Mouse (Mus musculus) embryo, embryonic 11.5 days (tissue): ENCODE results near the gene Gm28048.

ENCODE experiments used
- DNase-seq: peaks from one replicate; pipeline ENCODE4 v3.0.0-alpha.2; 2012; ENCODE audit warnings: low read depth, low spot score

Gm28048 gene

DNA sequence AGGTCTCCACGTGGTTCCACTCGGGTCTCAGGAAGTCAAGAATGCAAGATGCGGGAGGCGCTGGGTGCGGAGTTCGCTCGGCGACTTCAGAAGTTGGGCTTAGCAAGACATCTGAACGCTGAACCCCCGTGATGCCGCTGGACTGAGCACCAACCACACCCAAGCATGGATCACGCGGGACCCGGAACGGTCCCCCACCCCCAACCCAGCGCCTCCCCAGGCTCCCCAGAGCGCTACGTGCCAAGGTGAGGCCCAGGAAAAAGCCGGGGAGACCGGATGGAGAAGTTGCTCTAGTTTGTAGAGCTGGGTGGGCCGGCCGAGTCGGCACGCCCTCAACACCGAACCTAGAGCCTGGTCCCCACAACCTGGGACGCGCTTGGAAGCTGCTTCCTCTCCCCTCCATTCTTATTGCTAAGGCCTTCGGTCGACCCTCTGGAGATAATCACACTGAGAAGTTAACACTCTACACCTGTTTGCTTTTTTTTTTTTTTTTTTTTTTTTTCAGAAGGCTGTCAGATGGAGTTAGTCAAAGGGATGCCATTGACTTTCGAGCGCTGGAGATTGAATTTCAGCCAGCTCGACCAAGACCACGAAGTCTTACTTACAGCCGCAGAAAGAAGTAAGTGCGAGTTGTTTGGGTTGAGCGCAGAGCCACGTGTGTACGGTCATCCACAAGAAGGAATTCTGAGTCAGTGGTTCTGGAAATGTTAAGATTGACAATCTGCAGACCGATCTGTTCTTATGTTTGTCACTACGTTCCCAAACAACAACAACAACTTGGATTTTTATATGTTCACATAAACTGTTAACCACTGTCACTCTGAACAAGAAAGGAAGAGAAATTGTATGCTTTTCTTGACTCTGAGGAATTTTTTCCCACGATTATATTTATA, 121.3 kb downstream of the Gm28048 start, which contains the start of gene B3gnt2:
B3gnt2 (minus strand) TSS at position 627 of the 893 bp plus-strand sequence.
- DNase-seq = no peak

DNA sequence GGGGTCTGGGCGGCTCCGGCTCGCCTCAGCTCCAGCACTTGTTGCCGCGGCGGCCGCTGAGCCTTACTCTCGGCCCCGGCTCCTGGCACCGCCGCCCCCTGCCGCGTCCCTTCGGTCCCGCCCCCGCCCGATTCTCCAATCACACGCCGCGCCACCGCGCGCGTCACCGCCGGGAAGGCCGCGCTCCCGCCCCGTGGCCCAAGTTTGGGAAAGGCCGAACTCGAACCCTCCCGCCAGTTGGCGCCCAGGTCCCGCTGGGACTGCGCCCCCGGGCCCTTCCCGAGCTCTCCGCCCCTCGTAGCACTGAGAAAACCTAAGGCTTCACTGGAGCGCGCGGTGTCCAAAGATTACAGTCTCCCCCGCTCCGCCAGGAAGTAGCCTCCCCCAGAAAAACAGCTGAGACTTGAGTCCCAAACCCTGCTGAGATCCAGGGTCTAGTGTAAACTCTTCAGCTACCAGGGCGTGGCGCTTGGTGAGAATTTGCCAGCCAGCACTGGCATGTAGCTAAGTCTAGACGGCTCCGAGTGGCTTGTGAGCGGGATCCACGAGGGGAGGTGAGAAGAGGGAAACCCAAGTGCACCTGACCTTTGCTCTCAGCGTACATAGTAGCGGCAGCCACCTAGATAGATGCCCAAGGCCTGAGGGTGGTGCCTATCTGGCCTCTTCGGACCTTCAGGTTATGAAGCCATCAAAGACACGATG, 122.1 kb downstream of the Gm28048 start:
- DNase-seq = peak; percentile 78

DNA sequence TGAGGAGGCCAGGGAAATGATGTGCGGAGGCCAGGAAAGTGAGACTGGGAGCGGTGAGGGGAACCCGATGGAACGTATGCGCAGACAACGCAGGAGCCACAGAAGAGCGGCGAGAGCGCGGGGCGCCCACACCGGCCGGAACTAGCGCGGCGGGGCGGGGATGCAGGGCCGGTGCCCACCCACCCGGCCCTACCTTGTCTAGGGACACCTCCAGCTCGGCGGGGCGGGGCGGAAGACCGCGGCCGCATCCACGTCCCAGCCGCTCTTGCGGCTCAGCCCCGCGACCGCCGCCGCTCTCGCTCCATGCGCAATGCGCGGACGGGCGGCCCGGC, 122.6 kb downstream of the Gm28048 start:
- no peak for DNase-seq

DNA sequence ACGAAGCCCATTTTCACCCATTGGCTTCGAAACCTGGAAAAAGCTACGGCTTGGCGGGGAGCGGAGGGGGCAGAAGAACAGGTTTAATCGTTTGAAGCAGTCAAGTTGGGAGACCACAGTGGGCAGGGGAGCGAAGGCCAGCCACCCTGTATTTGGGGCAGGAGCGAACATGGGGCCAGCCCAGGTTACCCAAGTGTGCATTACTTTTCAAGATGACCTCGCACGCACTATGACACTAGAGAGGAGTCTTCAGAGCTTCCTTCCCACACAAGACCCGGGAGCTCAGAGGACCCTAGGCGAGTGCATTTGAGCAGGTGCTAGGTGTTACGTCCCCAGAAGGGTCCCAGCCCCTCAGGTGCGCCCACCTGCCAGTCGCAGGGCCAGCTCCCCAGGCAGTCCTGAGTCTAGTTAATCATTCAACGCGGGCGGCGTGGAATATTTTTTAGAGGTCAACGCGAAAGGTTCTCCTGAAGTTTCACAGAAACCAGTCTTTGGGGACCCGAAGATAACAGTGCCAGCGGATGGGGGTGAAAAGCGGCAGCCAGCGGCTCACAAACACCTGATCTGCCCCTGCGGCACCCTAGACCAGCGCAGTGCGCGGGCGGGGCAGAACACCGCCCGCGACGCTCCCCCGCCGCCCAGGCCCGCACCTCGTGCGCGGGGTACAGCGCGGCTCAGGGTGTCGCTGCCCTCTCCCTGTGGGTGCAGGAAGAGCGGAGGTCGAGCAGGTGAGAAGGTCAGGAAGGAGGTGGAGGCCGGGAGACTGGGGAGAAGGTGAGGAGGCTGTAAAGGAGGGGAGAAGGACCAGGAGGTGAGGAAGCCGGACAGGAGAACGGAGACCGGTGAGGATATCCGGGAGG, 123.2 kb downstream of the Gm28048 start:
- DNase-seq = no peak

DNA sequence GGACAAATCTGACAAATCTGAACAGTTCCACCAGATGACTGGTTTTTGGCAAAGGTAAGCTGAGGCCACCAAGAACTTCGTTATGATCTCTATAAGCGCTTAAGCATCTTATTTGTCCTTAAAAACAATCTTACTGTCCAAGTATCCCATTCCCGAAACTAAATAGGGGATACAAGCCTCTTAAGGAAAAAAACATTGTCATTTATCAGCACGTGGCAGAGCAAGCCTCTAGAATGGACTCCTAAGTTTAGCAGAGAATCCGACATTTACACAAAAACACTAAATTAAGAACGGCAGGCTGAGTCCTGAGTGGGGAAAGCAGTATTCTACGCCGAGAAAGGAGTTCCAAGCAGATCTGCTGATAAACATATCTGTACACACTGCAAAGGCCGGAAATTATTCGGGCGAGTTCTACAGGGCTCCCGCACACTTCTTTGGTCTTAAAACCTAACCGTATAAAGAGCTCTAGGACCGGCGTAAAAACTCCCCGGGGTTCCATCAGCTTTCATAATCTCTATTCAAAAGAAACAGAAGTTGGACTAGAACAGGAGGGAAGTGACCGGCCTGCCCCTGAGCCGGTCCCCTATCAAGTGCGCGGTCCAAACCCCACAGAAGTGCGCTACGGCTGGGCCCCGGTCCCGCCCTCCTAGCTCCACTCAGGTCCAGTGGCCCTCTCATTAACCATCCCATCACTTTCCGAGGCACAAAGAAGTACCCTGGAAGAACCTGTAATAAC, 124.0 kb downstream of the Gm28048 start:
- no peak for DNase-seq

DNA sequence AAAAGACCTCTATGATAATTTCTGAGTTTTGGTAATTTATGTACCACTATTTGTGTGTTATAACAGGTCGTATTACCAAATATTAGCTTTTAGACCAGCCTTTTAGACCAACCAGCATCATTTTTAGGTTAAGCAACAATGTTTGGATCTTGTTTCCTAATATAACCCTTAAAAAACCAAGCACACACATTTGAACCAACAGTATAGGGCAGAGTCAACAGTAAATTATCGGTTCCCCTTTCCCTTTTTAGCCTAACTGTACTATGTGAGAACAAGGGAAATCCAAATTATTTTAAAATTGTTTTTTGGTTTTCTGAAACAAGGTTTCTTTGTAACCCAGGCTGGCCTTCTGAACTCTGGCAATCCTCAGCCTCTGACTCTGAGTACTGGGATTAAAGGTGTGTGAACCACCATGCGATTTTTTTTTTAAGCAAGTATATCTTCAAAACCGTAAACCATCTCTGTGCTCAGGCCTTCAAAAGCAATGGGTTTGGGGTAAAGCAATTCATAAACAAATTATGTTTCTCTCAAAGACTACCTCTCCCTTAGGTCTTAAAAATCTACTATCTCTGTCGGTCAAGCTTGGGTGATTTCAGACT, 124.7 kb downstream of the Gm28048 start:
- no peak for DNase-seq

DNA sequence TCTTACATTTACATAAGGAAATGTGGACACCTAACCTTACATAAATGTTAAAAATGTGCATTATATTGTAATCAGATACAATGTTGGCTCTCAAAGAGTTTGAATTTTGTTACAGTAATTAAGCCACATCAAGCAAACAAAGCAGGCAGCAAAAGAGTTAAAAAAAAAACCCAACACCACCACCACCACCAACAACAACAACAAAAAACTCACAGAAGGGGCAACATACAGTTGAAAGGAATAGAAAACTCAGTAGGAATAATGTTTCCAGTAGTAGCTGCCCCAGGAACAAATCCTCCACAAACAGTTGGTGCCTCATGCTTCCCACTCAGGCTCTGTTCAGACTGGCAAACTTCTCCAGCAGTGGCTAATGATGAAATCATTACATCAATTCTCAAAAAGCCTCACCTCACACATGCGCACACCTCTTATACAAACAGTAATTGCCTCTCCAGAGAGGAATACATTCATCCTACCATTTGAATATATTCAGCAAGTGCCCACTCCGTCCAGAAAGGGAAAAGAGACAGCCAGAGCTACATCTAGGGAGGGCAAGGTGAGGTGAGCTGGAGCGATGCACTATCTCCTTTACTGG, 125.4 kb downstream of the Gm28048 start:
- no peak for DNase-seq

DNA sequence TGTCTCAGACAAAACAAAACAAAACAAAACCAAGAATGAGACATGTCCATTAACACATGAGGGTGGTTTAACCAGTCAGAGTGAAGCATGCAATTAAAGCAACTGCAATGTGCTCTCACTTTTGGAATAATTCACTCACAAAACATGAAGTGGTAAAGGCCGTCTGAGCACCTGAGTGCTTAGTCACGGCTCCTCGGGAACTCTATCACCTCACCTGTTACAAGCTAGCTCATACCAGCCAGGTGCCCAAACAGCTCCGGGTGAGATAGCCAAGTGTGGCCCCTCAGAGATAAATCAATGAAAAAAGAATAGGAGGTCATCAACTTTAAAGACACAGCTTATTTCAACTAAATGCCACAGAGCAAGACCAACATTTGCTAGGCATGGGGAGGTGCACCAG, 127.3 kb downstream of the Gm28048 start:
- DNase-seq = no peak

DNA sequence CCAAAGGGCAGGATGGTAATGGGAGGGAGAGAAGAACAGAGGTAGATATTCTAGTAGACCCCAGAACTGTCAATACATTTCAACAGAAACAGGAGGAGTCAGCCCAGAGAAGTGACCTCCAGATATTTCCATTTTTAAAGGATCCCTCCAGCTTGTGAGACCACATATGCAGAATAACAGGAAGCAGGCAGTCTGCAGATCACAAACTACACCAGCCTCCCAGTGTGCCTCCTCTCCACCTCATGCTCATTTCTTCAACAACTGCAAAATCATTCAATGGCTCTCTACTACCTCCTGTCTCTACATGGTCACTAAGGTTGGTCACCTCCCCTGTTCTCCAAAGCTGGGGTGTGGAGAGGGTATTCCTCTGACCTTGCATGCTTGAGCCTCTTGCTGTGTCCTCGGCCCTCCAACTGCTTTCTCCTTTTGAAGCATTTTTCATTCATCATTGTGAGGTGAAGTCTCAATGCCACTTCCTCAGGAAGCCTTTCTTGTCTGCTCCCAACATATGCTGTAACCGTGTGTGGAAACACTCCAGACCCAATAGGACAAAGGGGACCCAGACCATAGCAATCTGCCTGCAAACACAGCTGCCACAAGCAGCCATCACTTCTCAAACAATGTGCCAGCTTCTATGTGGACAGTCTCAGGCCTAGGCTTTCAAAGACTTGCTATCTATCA, 128.3 kb downstream of the Gm28048 start:
- no peak for DNase-seq

DNA sequence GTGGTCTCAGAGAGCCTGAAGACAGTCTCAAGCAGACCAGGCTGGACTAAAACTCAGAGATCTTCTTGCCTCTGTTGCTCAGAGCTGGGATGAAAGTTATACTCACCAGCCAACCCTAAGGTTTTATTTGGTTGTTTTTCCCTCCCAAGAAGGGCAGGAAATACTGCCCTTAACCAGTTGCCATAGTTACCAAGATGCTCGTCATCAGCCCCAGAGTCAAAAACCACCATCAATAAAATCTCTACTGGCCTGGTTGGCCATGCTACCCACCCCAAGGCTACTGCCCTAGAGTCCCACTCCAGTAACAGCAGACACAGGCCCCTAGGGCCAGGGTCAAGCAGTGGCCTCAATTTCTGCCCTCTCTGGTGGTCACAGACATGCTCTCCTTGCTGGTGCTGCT, 129.4 kb downstream of the Gm28048 start:
- no peak for DNase-seq

DNA sequence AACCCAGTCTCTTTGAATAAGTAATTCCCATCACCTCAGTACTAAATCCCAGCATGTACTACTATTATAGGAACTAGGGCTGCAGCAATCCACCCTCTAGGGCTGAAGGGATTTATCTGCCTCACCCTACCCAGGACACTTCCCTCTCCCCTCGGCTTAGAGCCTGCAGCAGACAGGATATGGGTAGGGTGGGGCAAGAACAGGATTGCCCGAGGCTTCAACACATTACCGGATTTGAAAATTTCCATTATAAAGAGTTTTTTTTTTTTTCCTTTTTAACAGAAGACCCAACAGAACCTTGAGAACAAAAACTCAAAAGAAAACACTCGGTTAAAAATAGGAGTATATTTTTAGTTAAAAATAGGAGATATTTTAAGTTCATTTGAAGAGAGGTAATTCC, 130.5 kb downstream of the Gm28048 start:
- DNase-seq = no peak

DNA sequence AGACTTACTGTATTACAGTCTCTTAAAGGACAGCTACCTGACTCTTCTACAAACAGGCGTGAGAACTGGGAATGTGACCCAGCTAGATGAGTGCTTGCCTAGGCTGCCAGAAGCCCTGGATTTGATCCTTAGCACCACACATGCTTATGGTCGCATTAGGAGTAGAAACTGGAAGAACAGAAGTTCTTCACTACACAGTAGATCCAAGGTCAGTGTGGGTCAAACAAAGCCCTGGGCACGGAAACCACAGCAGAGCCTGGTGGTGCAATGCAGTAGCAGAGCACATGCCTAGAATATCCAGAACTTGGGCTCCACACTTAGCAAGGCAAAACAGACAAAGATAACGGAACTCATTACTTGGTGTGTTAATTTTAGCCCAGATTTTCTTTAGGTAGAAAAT, 131.8 kb downstream of the Gm28048 start:
- DNase-seq = no peak

DNA sequence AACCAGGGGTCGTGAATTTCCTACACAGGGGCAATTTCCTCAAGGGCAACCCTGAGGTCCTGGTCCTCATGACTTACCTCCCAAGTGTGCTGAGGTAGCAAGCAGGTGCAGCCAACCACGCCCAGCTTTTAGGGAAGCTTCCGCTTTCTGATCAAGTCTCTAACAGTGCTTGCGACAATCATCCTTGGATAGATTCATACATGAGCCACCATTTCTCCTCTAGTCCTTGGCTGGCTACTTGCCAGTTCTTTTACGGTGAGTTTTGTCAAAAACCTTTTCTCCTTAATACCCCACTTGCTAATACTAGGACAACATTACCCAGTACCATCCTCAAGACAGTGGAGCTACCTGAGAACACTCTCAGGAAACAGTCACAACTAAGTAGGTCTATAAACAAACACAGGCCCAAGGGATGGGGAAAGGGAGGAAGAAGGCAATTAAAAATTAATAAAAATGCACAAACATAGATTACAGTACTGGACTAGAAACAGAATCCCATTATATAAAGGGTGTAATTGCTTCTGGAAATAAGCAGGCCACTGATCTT, 133.2 kb downstream of the Gm28048 start:
- no peak for DNase-seq

DNA sequence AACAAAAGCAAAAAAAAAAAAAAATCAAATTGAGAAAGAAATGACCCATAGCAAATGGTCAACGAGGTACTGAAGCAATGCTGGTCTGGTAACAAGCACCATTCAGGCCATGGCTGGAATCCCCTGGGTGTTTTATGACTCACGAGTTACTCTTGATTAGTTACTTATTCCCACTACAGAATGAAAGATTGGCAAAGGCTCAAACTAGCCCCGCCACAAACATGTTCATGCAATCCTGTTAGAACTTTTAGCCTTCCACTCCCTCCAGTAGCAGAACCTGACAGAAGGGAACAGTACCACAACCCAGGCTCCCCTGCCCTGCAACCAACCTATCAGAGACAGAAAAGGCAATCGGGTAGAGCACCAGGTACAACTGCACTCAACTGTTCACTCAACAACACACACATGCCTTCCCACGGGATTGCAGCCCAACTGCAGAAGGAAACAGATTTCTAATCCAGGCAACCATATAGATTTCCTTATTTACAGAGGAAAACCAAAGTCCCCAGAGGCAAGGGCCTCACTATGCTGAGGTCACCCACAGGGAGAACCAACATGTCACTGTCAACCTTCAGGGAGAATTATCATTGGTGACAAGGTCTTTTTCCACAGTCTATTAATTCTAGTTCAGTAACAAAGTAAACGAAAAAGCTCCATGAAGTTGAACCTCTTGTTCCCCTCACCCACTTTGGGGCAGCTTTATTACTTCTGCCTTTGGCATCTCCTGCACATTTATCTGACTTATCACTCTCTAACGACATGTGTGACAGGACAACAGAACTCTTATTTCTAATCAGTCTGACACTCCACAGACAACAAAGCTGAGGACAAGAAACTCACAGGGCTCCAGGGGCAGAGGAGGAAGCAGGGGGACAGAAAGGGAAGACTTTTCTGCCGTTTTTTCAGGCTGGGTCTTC, 133.9 kb downstream of the Gm28048 start:
- no peak for DNase-seq

DNA sequence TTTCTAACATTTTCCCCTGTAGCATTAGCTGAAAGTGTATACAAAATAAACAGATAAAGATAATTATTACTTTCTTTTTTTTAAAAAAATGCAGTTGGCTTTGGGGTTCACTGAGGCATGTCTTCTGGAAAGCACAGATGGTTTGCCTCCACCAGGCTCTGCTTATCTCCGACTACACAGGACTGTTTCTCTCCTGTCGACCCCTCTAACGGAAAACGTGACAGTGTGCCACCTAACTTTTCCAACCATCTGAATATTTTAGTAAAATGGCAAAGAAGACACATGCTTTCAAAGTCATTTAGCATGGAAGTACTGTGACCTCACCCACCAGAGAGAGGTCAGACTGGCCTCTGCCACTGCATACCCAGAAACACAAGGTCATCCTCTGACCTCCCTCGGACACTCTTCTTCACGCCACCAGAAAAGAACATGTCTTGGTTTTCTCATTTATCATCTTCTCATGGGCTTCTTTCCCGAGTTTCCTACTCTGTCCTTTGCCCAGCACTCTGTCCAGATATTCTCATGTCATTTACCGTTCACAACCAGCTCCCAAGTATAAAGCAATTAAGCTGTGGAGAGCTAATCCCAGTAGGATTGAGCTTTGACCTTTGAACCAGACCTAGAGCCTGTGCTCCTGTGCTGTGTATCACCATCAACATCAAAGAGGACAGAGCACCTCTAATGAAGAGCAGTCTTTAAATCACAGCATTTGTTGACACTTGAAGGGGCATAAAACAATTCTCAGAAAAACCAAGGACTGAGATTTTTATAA, 134.7 kb downstream of the Gm28048 start:
- DNase-seq = no peak

DNA sequence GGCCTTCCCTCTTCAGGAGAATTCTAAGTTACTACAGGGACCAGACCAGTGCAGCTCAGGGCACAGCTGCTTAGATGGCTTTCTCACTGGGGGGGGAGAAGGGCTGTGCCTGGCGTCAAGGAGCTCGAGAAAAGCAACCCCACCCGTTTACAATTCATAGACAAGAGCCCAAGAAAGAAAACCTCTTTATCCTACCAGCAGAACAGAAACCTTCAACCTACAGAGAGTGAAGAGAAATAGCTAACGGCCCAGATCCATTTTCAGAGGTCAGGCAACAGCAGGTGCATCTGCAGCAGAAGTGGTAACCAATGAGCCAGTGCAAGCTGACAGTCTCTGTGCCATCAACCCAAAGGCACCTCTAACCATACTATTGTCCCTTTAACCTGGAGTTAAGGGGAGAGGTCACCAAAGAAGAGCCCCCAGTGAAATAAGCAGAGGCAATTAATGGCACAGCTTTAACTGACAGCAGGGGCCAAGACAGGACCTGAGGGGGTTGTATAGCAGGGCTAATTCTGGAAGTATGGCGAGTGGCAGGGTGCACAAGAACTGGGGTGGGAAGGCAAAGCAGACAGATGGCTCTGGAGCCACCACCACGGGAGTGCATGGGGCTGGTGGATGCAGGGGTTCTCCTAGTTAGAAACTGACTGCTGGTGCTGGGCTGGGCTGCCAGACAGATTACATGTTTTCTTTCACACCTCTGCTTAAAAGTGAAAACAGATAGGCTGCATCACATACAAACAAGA, 135.6 kb downstream of the Gm28048 start:
- no peak for DNase-seq
